Mouse (Mus musculus) heart, adult 2 months (tissue): ENCODE data around the gene Celf5. TPM values are rescaled to one million over a fixed set of nuclear protein-coding genes. Genes with fewer than 3 reads are reported as not detected.

ENCODE experiments used
- DNase-seq, 2 experiments: peaks; one replicate each; pipeline ENCODE4 v3.0.0; 2021
- H3K27ac ChIP-seq: fragments of 200-600 bp; 2 replicates; pipeline ENCODE4 v1.8.1; 2022
- H3K27me3 ChIP-seq: fragments of 200-500 bp; 2 replicates; pipeline ENCODE4 v1.6.1; 2012; ENCODE audit warnings: mild to moderate bottlenecking, low read length, inconsistent platforms, mixed read lengths; ENCODE audit not compliant: control insufficient read depth, insufficient read depth
- H3K36me3 ChIP-seq: fragments of 200-500 bp; 2 replicates; pipeline ENCODE4 v1.6.1; 2012; ENCODE audit warnings: low read length, inconsistent platforms; ENCODE audit not compliant: control insufficient read depth, insufficient read depth
- H3K4me1 ChIP-seq: fragments of 200-500 bp; 2 replicates; pipeline ENCODE4 v1.6.1; 2011; ENCODE audit warnings: low read length; ENCODE audit not compliant: control insufficient read depth, insufficient read depth
- H3K4me3 ChIP-seq: fragments of 200-600 bp; 2 replicates; pipeline ENCODE4 v1.8.1; 2022
- H3K79me2 ChIP-seq: fragments of 200-500 bp; replicated peaks from 2 replicates; pipeline ENCODE4 v1.6.1; 2012; ENCODE audit warnings: mild to moderate bottlenecking, inconsistent platforms, low read length, moderate library complexity, mixed read lengths; ENCODE audit not compliant: control insufficient read depth, insufficient read depth
- H3K9ac ChIP-seq: fragments of 200-500 bp; 2 replicates; pipeline ENCODE4 v1.6.1; 2012; ENCODE audit warnings: low read depth, mild to moderate bottlenecking, control low read depth, inconsistent platforms, low read length, mixed read lengths
- CTCF ChIP-seq: fragments of 200-600 bp; IDR thresholded peaks from 2 replicates; pipeline ENCODE4 v1.8.1; 2022; ENCODE audit warnings: antibody characterized with exemption, mild to moderate bottlenecking, moderate library complexity
- EP300 ChIP-seq: fragments of 200-500 bp; IDR thresholded peaks from 2 replicates; pipeline ENCODE4 v1.6.1; 2011; ENCODE audit warnings: low read depth, low read length, control low read depth; ENCODE audit not compliant: insufficient read depth
- POLR2A ChIP-seq: fragments of 200-500 bp; IDR thresholded peaks from 2 replicates; pipeline ENCODE4 v1.6.1; 2011; ENCODE audit warnings: mild to moderate bottlenecking, low read depth, low read length, control low read depth; ENCODE audit not compliant: insufficient read depth
- WGBS: fragments of 180-500 bp; shearing (Covaris S2); methylation state at CpG from one replicate; pipeline ENCODE4 v1.1.7; 2018; 5-methylcytosine and 5-hydroxymethylcytosine counted together
- intact Hi-C: fragments of 180-260 bp; cut with DNase I; formaldehyde crosslinking; loops from one replicate; pipeline ENCODE4 v1.15.1; 2025
- polyA plus RNA-seq: library from polyadenylated mRNA; depleted of rRNA; stranded (reverse); fragments of >200 nt; gene quantifications from 2 replicates; pipeline ENCODE4 v1.2.3, GENCODE M21; 2012
- total RNA-seq, 2 experiments: library from RNA; stranded (reverse); gene quantifications; 2 replicates each; pipeline ENCODE4 v1.2.3; 2021

Gene Celf5
- total and polyA plus RNA-seq, 3 experiments = 0.16 to 0.39 TPM; not detected in 1

GRCm38 (mm10) chr10:81455181-81455895 is 27.2 kb downstream of the Celf5 start, which contains the start of gene Nfic:
Nfic (minus strand) TSS chr10:81455635.
- Histone ChIP-seq H3K36me3 (no peaks in the 10 kb centered on the region), H3K79me2 (no peaks in the 10 kb centered on the region), H3K27ac (no peak within 1 kb of the TSS), H3K9ac (no peak within 1 kb of the TSS), H3K27me3 (peaks cover 17% of the 10 kb centered on the region), H3K4me3 (no peak within 1 kb of the TSS), H3K4me1 (no peaks in the 10 kb centered on the region)
- intact Hi-C loops = no loop called here
- 58% methylated on average over 28 of the region's 28 CpGs for WGBS
- no peak for TF ChIP-seq CTCF
- TF ChIP-seq POLR2A = no peak
- no peak for TF ChIP-seq EP300
- no peak for DNase-seq

- no peak for DNase-seq
- H3K27ac ChIP-seq = no peak overlapping the region
- intact Hi-C loops = loop anchor here (5.0 kb wide), 1 partner anchor 167 kb away; no protein-coding TSS in a partner anchor
- no peak for TF ChIP-seq CTCF
- no peak for TF ChIP-seq EP300
- TF ChIP-seq POLR2A = no peak
- no peak overlapping the region for H3K4me3 ChIP-seq
- H3K27me3 ChIP-seq = peaks cover 17% of the 10 kb centered on the region
- no peaks in the 10 kb centered on the region for H3K79me2 ChIP-seq
- H3K9ac ChIP-seq = no peak overlapping the region
- no peaks in the 10 kb centered on the region for H3K4me1 ChIP-seq
- no peaks in the 10 kb centered on the region for H3K36me3 ChIP-seq
- 61% methylated on average over 2 of the region's 2 CpGs for WGBS
Observed at GRCm38 (mm10) chr10:81454106-81454505, 28.4 kb downstream of the Celf5 start.

- no peaks in the 10 kb centered on the region for H3K4me1 ChIP-seq
- H3K79me2 ChIP-seq = no peaks in the 10 kb centered on the region
- no peak overlapping the region for H3K4me3 ChIP-seq
- H3K27me3 ChIP-seq = peaks cover 17% of the 10 kb centered on the region
- no peak overlapping the region for H3K27ac ChIP-seq
- WGBS = 4% methylated on average over 14 of the region's 14 CpGs
- H3K36me3 ChIP-seq = no peaks in the 10 kb centered on the region
- TF ChIP-seq EP300 (no peak), POLR2A (no peak), CTCF (no peak)
- H3K9ac ChIP-seq = no peak overlapping the region
- intact Hi-C loops = loop anchor here (5.0 kb wide), 1 partner anchor 166 kb away; no protein-coding TSS in a partner anchor
- DNase-seq = no peak
Observed at GRCm38 (mm10) chr10:81452947-81453288, 29.6 kb downstream of the Celf5 start.

GRCm38 (mm10) chr10:81452237-81452946 is 30.1 kb downstream of the Celf5 start:
- peaks cover 17% of the 10 kb centered on the region for H3K27me3 ChIP-seq
- 4% methylated on average over 36 of the region's 36 CpGs for WGBS
- H3K9ac ChIP-seq = no peak overlapping the region
- intact Hi-C loops = loop anchor here (5.0 kb wide), 1 partner anchor 165 kb away; no protein-coding TSS in a partner anchor
- H3K36me3 ChIP-seq = no peaks in the 10 kb centered on the region
- TF ChIP-seq CTCF (no peak), EP300 (no peak), POLR2A (no peak)
- no peak overlapping the region for H3K4me3 ChIP-seq
- H3K4me1 ChIP-seq = no peaks in the 10 kb centered on the region
- no peak overlapping the region for H3K27ac ChIP-seq
- H3K79me2 ChIP-seq = no peaks in the 10 kb centered on the region
- no peak for DNase-seq

- Histone ChIP-seq H3K9ac (no peak overlapping the region), H3K36me3 (no peaks in the 10 kb centered on the region), H3K79me2 (no peaks in the 10 kb centered on the region), H3K4me1 (no peaks in the 10 kb centered on the region), H3K4me3 (no peak overlapping the region), H3K27ac (no peak overlapping the region), H3K27me3 (peaks cover 17% of the 10 kb centered on the region)
- intact Hi-C loops = loop anchor here (5.0 kb wide), 1 partner anchor 164 kb away; no protein-coding TSS in a partner anchor
- 24% methylated on average over 6 of the region's 6 CpGs for WGBS
- DNase-seq = no peak
- TF ChIP-seq CTCF (no peak), EP300 (no peak), POLR2A (no peak)
Observed at GRCm38 (mm10) chr10:81451365-81451745, 31.2 kb downstream of the Celf5 start.
